Mouse (Mus musculus): Measurements from ENCODE around the gene Map2k2. TPM values are rescaled to one million over a fixed set of nuclear protein-coding genes. Genes with fewer than 3 reads are reported as not detected.
A peak's percentile ranks its signal among the peaks of the same experiment; 100 is the strongest.

Map2k2 gene
- total and polyA plus RNA-seq, 3 experiments: 67.2 to 127 (median 120) TPM

- H3K4me3 ChIP-seq (replicated peaks in 1 of 3; ENCODE audit: low read depth in 2 of 3, low read length in 2 of 3, poor library complexity in 1 of 3): peak within 1 kb of the TSS; percentile 92 to 96 (median 95)
- dilution Hi-C loops (cut with MboI; ENCODE audit: extremely low pct_ligation_motif_present, extremely low pct_unique_long_range_greater_than_20kb, low sequenced_read_pairs) (no loop called here), in situ Hi-C loops (cut with MboI; ENCODE audit: low pct_ligation_motif_present, low pct_unique_long_range_greater_than_20kb, low sequenced_read_pairs) (no loop called here)
- H3K9me3 ChIP-seq (replicated peaks; ENCODE audit: low read length): peaks cover 3% of the 10 kb centered on the region
- peaks cover 8 to 38% of the 10 kb centered on the region in 2 experiments for H3K36me3 ChIP-seq (replicated peaks in 1 of 2; ENCODE audit: control insufficient read depth in 1 of 2, insufficient read depth in 1 of 2, low read length in 1 of 2)
- H3K4me1 ChIP-seq (ENCODE audit: control insufficient read depth in 1 of 2, insufficient read depth in 2 of 2): peaks cover 8 to 33% of the 10 kb centered on the region in 2 experiments
- H3K4me2 ChIP-seq (ENCODE audit: insufficient read depth, low read depth, poor library complexity, severe bottlenecking): peak within 1 kb of the TSS; percentile 90
- peak; percentile 100 for DNase-seq (ENCODE audit: extremely low read depth)
- H3K79me2 ChIP-seq (replicated peaks; ENCODE audit: control insufficient read depth, extremely low read depth, insufficient read depth, poor library complexity, severe bottlenecking): peaks cover 43% of the 10 kb centered on the region
- peak within 1 kb of the TSS; percentile 92 for H3K9ac ChIP-seq (ENCODE audit: insufficient read depth, low read depth)
- TF ChIP-seq MXI1 (IDR thresholded peaks at IDR 0.05; ENCODE audit: low read depth, low read length): peak; percentile 96
- TF ChIP-seq POLR2A (IDR thresholded peaks at IDR 0.05; ENCODE audit: low read depth, low read length): peak; percentile 90
- no peak for TF ChIP-seq E2F4 (IDR thresholded peaks at IDR 0.05; ENCODE audit: insufficient replicate concordance, low read depth, low read length)
- peak; percentile 86 for TF ChIP-seq HCFC1 (IDR thresholded peaks at IDR 0.05; ENCODE audit: low read depth, low read length)
- TF ChIP-seq CTCF (conservative IDR thresholded peaks at IDR 0.05 in 1 of 2, IDR thresholded peaks at IDR 0.05 in 1 of 2; ENCODE audit: low read depth in 2 of 2, low read length in 2 of 2): no peak
- TF ChIP-seq JUN (IDR thresholded peaks at IDR 0.05; ENCODE audit: insufficient read depth, low read depth, low read length): peak; percentile 69
- TF ChIP-seq CHD2 (IDR thresholded peaks at IDR 0.05; ENCODE audit: low read length): no peak
- no peak for TF ChIP-seq EP300 (IDR thresholded peaks at IDR 0.05; ENCODE audit: low read length)
- peak; percentile 93 for TF ChIP-seq MYC (IDR thresholded peaks at IDR 0.05; ENCODE audit: low read depth, low read length)
- no peak for TF ChIP-seq ZC3H11A (IDR thresholded peaks at IDR 0.05; ENCODE audit: low read depth, low read length)
- TF ChIP-seq NRF1 (IDR thresholded peaks at IDR 0.05; ENCODE audit: low read depth, low read length): peak; percentile 100
- no peak for TF ChIP-seq GABPA (IDR thresholded peaks at IDR 0.05; ENCODE audit: insufficient replicate concordance, low read depth, low read length)
- no peak for TF ChIP-seq ZKSCAN1 (IDR thresholded peaks at IDR 0.05; ENCODE audit: borderline replicate concordance, low read depth, low read length)
- peak; percentile 81 for TF ChIP-seq NELFE (IDR thresholded peaks at IDR 0.05; ENCODE audit: low read depth, low read length)
- TF ChIP-seq KAT2A (IDR thresholded peaks at IDR 0.05; ENCODE audit: insufficient replicate concordance, low read length): peak; percentile 69; the same call in 1 of the 2 replicates
- no peak for TF ChIP-seq PAX5 (IDR thresholded peaks at IDR 0.05; ENCODE audit: low read length)
- no peak for TF ChIP-seq MEF2A (IDR thresholded peaks at IDR 0.05; ENCODE audit: borderline replicate concordance, low read depth, low read length)
- peak; percentile 99 for TF ChIP-seq MAX (IDR thresholded peaks at IDR 0.05; ENCODE audit: low read length)
- peak; percentile 77; the same call in 1 of the 2 replicates for TF ChIP-seq TBP (conservative IDR thresholded peaks at IDR 0.05; ENCODE audit: low read depth, low read length)
- peak; percentile 65 for TF ChIP-seq JUND (conservative IDR thresholded peaks at IDR 0.05; ENCODE audit: low read depth, low read length)
- TF ChIP-seq USF2 (conservative IDR thresholded peaks at IDR 0.05; ENCODE audit: low read depth, low read length): peak; percentile 97
- TF ChIP-seq RAD21 (IDR thresholded peaks at IDR 0.05; ENCODE audit: low read depth, low read length): no peak
- TF ChIP-seq MAZ (IDR thresholded peaks at IDR 0.05; ENCODE audit: low read depth, low read length): peak; percentile 81; the same call in 1 of the 2 replicates
- no peak for TF ChIP-seq UBTF (IDR thresholded peaks at IDR 0.05; ENCODE audit: low read depth, low read length)
- TF ChIP-seq BHLHE40 (IDR thresholded peaks at IDR 0.05; ENCODE audit: low read depth, low read length): peak; percentile 91
- TF ChIP-seq USF1 (IDR thresholded peaks at IDR 0.05; ENCODE audit: low read depth, low read length): peak; percentile 93
- no peak for TF ChIP-seq ZMIZ1 (IDR thresholded peaks at IDR 0.05; ENCODE audit: low read depth, low read length)
- TF ChIP-seq POLR2AphosphoS2 (IDR thresholded peaks at IDR 0.05; ENCODE audit: low read depth, low read length): no peak
- peak; percentile 31; the same call in 1 of the 2 replicates for TF ChIP-seq TCF12 (IDR thresholded peaks at IDR 0.05; ENCODE audit: low read depth, low read length)
- peak; percentile 86 for TF ChIP-seq ZNF384 (IDR thresholded peaks at IDR 0.05; ENCODE audit: low read depth, low read length)
- peak; percentile 93 for TF ChIP-seq ELF1 (IDR thresholded peaks at IDR 0.05; ENCODE audit: low read depth, low read length)
- TF ChIP-seq IRF4 (IDR thresholded peaks at IDR 0.05; ENCODE audit: low read depth, low read length): peak; percentile 9; the same call in 1 of the 2 replicates
- peak; percentile 65 for TF ChIP-seq ETS1 (conservative IDR thresholded peaks at IDR 0.05; ENCODE audit: low read depth, low read length)
- TF ChIP-seq SMC3 (IDR thresholded peaks at IDR 0.05; ENCODE audit: low read depth, low read length): no peak
- H3K27ac ChIP-seq (ENCODE audit: insufficient read depth, low read depth): no peak within 1 kb of the TSS
- no peaks in the 10 kb centered on the region for H3K27me3 ChIP-seq (replicated peaks)
Measured at GRCm38 (mm10) chr10:81059603-81060543, 45.8 kb upstream of the Map2k2 start, which contains the start of gene Sgta. Gene Sgta, minus strand, starts transcription at chr10:81060181.

Data from CH12.LX (cell line).